Mouse (Mus musculus) ES-CJ7 (cell line): ENCODE data around the gene Eef2k.

Experiments
- DNase-seq: peaks from one replicate; pipeline ENCODE4 v3.0.0; 2011; ENCODE audit warnings: low read depth, low spot score

The Eef2k gene

DNA sequence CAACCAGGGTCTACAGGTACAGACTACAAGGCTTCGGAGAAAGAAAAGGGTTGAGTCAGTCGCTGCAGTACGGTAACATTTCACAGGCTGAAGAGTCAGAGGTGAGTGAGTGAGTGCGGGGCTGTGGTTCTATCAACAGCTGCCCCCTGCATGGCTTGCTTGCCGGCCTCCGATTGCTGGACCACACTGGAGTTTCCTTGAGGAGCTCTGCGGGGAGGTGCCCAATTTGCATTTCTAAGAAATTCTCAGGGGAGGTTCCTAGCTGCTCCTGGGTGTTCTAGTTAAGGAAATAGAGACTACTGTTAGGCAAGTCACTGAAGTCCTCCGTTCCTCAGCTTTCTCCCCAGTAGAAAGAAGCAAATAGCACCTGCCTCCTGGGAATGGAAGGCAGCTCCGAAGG is 2.1 kb downstream of the Eef2k start:
- peak; percentile 72 for DNase-seq

- DNase-seq: no peak
These were observed 6.3 kb downstream of the Eef2k start for GRCm38 (mm10) chr7:120848831-120849512.

- no peak for DNase-seq
These were observed 7.5 kb downstream of the Eef2k start for GRCm38 (mm10) chr7:120850165-120850564.

- DNase-seq: no peak
These were observed 17.2 kb downstream of the Eef2k start for GRCm38 (mm10) chr7:120859854-120860253.

GRCm38 (mm10) chr7:120860799-120861487 is 18.3 kb downstream of the Eef2k start:
- peak; percentile 69 for DNase-seq

- no peak for DNase-seq
These were observed 18.9 kb downstream of the Eef2k start for GRCm38 (mm10) chr7:120861488-120862047.

GRCm38 (mm10) chr7:120862196-120862595 is 19.6 kb downstream of the Eef2k start:
- no peak for DNase-seq

GRCm38 (mm10) chr7:120862626-120863025 is 20.0 kb downstream of the Eef2k start:
- no peak for DNase-seq

GRCm38 (mm10) chr7:120863476-120863875 is 20.8 kb downstream of the Eef2k start:
- DNase-seq: no peak

DNA sequence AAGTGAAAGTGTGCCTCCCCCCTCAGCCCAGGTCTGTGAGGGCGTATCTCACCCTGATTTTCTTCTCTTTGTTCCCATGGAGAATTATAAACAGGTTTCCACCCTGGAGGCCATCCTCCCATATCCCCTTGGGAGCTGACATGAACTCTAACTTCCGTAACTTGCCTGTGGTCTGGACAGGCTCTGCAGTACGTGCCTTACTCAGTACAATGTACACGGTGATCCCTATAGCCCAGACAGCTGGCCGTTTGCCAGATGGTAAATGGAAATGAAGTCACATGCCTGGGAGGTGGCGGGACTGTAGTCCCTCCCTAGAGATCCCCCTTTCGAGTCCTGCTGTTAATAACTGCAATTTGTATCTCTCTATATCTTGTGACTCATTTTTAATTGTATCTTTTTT is 22.5 kb downstream of the Eef2k start:
- peak; percentile 17 for DNase-seq

DNA sequence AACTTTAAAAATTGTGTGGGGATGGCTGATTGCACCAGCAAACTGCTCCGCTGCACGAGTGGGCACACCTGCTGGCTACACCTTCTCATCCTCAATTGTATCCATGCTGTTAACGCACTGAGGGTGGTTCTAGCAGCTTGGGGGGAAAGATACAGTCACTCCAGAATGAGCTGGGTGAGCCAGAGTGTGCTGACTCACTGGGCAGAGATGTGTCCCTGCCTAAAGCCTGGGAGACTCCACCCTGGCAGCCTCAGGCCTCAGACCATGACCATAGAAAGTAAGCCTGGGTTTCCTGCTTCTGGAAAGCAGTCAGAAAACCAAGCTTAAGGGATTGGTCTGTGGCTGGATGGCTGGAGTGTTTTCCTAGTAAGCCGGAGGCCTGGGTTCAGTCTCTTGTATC is 23.2 kb downstream of the Eef2k start:
- DNase-seq: no peak

DNA sequence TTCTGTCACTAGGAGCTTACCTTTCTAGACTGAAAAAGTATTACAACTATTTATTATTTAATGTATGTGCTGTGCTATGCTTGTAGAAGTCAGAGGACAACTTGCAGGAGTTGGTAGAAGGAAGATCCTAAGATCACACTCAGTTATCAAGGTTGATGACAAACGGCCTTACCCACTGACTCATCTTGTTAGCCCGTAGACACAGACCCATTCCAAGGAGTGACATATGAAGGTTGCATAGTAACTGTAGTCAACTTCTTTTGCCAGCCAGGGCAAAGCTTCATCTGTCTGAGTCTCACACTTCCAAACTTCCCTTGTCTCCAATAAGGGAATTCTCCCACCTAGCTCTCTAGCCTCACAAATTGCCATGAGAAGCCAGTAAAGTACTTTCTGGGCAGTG is 24.1 kb downstream of the Eef2k start:
- DNase-seq: no peak

GRCm38 (mm10) chr7:120867720-120868119 is 25.1 kb downstream of the Eef2k start:
- no peak for DNase-seq

DNA sequence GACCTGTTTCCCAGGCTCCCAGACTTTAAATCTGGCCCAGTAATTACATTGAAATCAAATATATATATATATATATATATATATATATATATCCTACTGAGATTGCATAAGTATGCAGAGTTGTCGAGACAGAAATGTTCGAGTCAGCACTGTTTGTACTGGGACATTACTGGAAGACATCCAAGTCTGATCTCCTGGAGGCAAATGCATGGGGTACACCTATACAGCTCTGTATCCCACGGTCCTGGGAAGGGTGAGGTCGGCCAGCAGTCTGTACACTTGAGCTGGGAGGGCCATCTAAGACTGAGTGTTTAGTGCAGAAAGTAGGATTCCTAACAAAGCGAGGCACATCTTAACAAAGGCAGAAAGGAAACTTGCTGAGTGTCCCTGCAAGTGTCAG is 27.3 kb downstream of the Eef2k start:
- DNase-seq: no peak

DNA sequence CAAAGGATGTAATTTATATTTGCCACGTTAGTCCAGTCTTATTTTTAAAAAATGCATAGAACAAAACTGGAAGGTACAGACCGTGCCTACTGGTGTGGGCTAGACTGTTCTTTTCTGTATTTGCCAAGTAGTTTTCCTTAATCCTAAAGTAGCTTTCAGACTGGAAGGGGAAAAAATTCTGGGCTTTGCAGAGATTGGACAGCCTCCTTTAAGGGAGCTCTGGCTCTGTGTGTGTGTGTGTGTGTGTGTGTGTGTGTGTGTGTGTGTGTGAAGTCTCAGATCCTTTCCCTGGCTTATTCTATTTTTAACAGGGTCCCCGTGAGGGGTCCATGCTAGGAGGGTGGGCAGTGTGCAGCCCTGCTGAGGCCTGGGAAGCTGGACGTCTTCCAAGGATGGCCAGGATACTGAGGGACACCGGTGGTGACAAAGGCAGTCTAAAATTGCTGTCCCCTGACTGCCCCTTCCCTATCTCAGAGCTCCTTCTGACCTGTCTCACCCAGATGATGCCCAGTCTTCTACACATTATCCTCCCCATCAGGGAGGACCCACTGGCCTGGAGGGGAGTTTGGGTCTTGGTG is 27.9 kb downstream of the Eef2k start:
- no peak for DNase-seq

- no peak for DNase-seq
These were observed 30.5 kb downstream of the Eef2k start for GRCm38 (mm10) chr7:120873083-120873482.

DNA sequence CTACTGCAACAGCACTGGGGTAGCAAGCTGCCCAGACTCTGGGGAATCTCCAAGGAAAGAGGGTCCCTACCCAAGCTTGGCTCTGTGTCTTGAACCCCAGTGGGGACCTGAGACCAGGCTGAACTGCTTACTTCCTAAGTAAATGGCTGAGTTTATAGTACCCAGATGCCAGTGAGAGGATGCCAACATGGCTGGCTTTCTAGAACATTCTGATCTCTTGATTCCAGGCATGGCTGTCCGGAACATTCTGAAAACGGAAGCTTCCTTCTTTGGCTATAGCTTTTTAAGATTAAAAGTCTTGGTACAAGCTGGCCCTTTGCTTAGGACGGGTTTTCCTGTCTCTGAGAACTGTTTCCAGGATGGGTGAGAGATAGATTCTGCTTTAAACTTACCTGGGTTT is 31.4 kb downstream of the Eef2k start:
- no peak for DNase-seq

DNA sequence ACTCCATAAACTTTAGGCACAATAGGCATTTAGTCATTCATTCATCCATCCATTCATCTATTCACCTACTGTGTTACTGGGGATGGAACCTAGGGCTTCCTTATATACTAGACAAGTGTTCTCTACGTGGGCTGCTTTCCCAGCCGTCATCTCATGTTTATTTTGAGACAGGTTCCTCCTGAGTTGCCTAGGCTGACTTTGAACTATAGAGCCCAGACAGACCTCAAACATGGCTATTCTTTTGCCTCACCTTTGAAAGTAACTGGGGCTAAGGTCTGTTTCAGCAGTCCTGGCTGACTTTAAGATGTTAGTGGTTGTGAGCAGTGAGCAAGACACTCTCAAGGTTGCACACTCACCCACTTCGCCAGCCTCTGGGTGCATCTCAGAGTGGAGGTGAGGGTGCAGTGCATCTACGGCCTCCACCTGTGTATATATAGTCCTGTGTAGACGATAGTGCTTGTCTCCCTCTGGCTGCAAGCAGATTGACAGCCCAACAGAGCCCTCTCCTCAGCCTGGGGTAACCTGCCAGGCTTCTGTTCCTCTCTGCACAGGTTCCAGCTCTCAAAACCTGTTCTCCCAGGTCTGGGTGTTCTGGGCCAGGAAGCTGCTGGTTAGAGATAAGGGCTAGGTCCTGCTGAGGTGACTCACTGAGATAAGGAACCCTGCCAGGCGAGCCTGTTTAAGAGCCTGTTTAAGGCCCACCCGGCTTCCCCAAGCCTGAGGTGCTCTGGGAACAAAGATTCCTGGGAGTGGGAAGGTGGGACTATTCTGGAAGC is 32.3 kb downstream of the Eef2k start:
- no peak for DNase-seq

DNA sequence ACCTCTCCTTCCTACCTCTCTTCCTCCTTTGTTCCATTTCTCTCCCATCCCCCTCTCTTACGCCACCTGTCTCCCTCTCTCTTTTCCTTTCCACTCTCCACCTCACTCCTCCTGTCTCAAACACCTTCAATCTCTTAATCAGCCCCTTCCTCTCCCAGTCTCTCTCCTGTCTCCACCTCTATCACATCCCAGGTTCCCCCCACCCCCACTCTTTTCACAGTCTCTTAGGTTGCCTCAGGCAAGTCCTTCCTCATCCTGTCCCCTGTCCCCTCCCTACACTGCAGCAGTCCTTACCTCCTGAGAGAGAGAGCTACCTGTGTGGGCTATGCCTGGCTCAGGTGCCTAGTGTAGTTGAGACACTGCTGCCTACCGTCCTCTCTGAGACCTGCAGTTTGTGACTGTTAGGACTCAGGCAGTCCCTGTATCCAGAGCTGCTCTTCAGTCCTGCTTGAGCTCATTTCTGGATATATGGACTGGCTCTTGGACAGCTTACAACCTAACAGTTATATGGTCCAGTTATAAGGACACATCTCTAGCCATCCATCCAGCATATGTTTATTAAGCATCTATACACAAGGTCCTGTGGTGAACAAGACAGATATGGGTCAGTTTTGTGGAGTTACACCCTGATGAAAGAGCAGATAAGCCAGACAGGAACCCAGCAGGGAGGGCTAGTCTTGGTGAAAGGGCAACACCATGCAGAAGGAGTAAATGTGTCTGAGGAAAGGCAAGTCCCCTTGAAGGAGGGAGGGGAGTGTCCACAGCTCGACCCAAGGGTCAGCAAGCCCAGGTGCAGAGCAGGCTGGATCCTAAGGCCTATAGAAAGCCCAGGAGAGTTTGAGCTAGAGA is 33.1 kb downstream of the Eef2k start:
- DNase-seq: no peak

DNA sequence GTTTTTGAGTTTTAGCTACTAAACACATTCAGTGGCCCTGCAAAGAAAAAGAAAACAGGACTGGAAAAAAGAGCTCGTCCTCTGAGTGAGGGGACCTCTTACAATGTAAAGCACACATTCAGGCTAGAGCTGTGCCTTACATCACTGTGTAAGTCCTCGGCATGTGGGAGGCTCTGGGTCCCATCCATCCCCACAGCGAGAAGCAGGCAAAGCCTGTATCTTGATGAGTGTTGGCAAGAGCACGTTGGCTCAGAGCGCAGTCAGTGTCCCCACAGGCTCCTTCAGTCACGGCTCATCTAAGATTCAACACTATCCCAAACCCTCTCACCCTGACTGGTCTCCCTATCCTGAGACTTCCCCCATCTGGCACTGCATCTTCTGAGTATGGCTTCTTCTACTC is 35.6 kb downstream of the Eef2k start:
- DNase-seq: no peak

DNA sequence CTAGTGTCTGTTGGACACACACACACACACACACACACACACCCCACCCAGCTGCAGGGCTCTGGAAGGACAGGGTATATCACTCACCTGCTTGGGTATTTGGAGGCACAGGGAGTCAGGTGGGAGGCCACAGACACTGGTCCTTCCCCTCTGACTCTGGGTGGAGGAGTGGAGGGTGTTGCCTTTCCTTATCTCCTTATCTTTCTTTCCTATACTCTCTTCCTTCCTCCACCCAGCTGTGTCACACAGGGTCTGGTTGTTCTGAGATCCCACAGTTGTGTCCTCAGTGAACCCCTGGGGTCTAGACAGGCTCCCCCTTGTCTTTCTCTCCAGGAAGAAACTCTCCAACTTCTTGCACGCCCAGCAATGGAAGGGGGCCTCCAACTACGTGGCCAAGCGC is 37.3 kb downstream of the Eef2k start:
- no peak for DNase-seq
